Mouse (Mus musculus) CH12.LX (cell line): ENCODE data around the gene Ceacam19.

ENCODE experiments used
- CHD1 ChIP-seq: IDR thresholded peaks from 2 replicates; pipeline ENCODE4 v1.6.1; 2012; ENCODE audit warnings: low read depth, low read length, improper control_type of control experiment, inconsistent platforms
- CTCF ChIP-seq, 2 experiments: IDR thresholded peaks in 1 of 2; conservative IDR thresholded peaks in 1 of 2; 2 replicates each; pipeline ENCODE4 v1.5.1; 2011 to 2012; ENCODE audit warnings: low read depth in 2 of 2, low read length in 2 of 2, improper control_type of control experiment in 1 of 2, inconsistent platforms in 1 of 2, mild to moderate bottlenecking in 1 of 2, moderate library complexity in 1 of 2
- GABPA ChIP-seq: IDR thresholded peaks from 2 replicates; pipeline ENCODE4 v1.6.1; 2012; ENCODE audit warnings: low read depth, low read length, improper control_type of control experiment, inconsistent platforms; ENCODE audit not compliant: insufficient replicate concordance
- HCFC1 ChIP-seq: IDR thresholded peaks from 2 replicates; pipeline ENCODE4 v1.6.1; 2012; ENCODE audit warnings: low read depth, mild to moderate bottlenecking, inconsistent platforms, low read length, improper control_type of control experiment
- JUND ChIP-seq: conservative IDR thresholded peaks from 2 replicates; pipeline ENCODE4 v1.6.1; 2011; ENCODE audit warnings: low read depth, low read length, improper control_type of control experiment
- MAFK ChIP-seq: IDR thresholded peaks from 2 replicates; pipeline ENCODE4 v1.6.1; 2011; ENCODE audit warnings: low read length, improper control_type of control experiment; ENCODE audit not compliant: insufficient replicate concordance
- MAZ ChIP-seq: IDR thresholded peaks from 2 replicates; pipeline ENCODE4 v1.6.1; 2012; ENCODE audit warnings: low read depth, mild to moderate bottlenecking, inconsistent platforms, low read length, improper control_type of control experiment, moderate library complexity
- POLR2A ChIP-seq: IDR thresholded peaks from 2 replicates; pipeline ENCODE4 v1.6.1; 2011; ENCODE audit warnings: low read depth, mild to moderate bottlenecking, improper control_type of control experiment, low read length
- POLR2AphosphoS2 ChIP-seq: IDR thresholded peaks from 2 replicates; pipeline ENCODE4 v1.6.1; 2011; ENCODE audit warnings: low read depth, low read length, improper control_type of control experiment
- RCOR1 ChIP-seq: conservative IDR thresholded peaks from 2 replicates; pipeline ENCODE4 v1.6.1; 2012; ENCODE audit warnings: low read depth, mild to moderate bottlenecking, inconsistent platforms, low read length, improper control_type of control experiment
- TCF12 ChIP-seq: IDR thresholded peaks from 2 replicates; pipeline ENCODE4 v1.6.1; 2014; ENCODE audit warnings: low read depth, mild to moderate bottlenecking, inconsistent platforms, low read length, improper control_type of control experiment

GRCm38 (mm10) chr7:19889881-19890280 lies 2.1 kb upstream of the Ceacam19 start:
- TF ChIP-seq CTCF (conservative IDR thresholded peaks at IDR 0.05 in 1 of 2, IDR thresholded peaks at IDR 0.05 in 1 of 2; ENCODE audit: low read depth in 2 of 2, low read length in 2 of 2) (peak; percentile 85 to 96), POLR2A (no peak), TCF12 (no peak), HCFC1 (no peak), MAFK (no peak), RCOR1 (no peak), JUND (no peak), GABPA (no peak), MAZ (no peak), POLR2AphosphoS2 (no peak), CHD1 (no peak)
